Mouse (Mus musculus): ENCODE data around the gene Gramd1c. TPM values are rescaled to one million over a fixed set of nuclear protein-coding genes. Genes with fewer than 3 reads are reported as not detected.

The Gramd1c gene
- total RNA-seq, 2 experiments from 2014 or later: 4.4 to 4.7 TPM

- no peak for DNase-seq (ENCODE audit: low spot score in 2 of 2)
These were observed 97.3 kb downstream of the Gramd1c start for GRCm38 (mm10) chr16:43965781-43966389.

GRCm38 (mm10) chr16:43963780-43964179 is 99.4 kb downstream of the Gramd1c start:
- peak; percentile 52 to 66 for DNase-seq (ENCODE audit: low spot score in 2 of 2)

GRCm38 (mm10) chr16:43963291-43963690 is 99.9 kb downstream of the Gramd1c start:
- no peak for DNase-seq (ENCODE audit: low spot score in 2 of 2)

- no peak for DNase-seq (ENCODE audit: low spot score in 2 of 2)
These were observed 105.1 kb downstream of the Gramd1c start for GRCm38 (mm10) chr16:43958038-43958437.

- DNase-seq (ENCODE audit: low spot score in 2 of 2): no peak
These were observed 108.2 kb downstream of the Gramd1c start for GRCm38 (mm10) chr16:43954913-43955312.

- no peak for DNase-seq (ENCODE audit: low spot score in 2 of 2)
These were observed 111.6 kb downstream of the Gramd1c start for GRCm38 (mm10) chr16:43951591-43951990.

GRCm38 (mm10) chr16:43945869-43946268 is 117.3 kb downstream of the Gramd1c start:
- peak in 1 of 2 experiments; percentile 64 for DNase-seq (ENCODE audit: low spot score in 2 of 2)

- DNase-seq (ENCODE audit: low spot score in 2 of 2): no peak
These were observed 117.8 kb downstream of the Gramd1c start for GRCm38 (mm10) chr16:43945351-43945750.

- no peak for DNase-seq (ENCODE audit: low spot score in 2 of 2)
These were observed 122.3 kb downstream of the Gramd1c start for GRCm38 (mm10) chr16:43940846-43941245.

- DNase-seq (ENCODE audit: low spot score in 2 of 2): no peak
These were observed 127.3 kb downstream of the Gramd1c start for GRCm38 (mm10) chr16:43935892-43936291.

GRCm38 (mm10) chr16:43935367-43935766 is 127.8 kb downstream of the Gramd1c start:
- no peak for DNase-seq (ENCODE audit: low spot score in 2 of 2)

GRCm38 (mm10) chr16:43934856-43935255 is 128.3 kb downstream of the Gramd1c start:
- no peak for DNase-seq (ENCODE audit: low spot score in 2 of 2)

GRCm38 (mm10) chr16:43933041-43933440 is 130.1 kb downstream of the Gramd1c start:
- DNase-seq (ENCODE audit: low spot score in 2 of 2): no peak

GRCm38 (mm10) chr16:43932319-43932718 is 130.8 kb downstream of the Gramd1c start:
- no peak for DNase-seq (ENCODE audit: low spot score in 2 of 2)

GRCm38 (mm10) chr16:43931502-43931901 is 131.6 kb downstream of the Gramd1c start:
- DNase-seq (ENCODE audit: low spot score in 2 of 2): peak in 1 of 2 experiments; percentile 73

- DNase-seq (ENCODE audit: low spot score in 2 of 2): no peak
These were observed 132.6 kb downstream of the Gramd1c start for GRCm38 (mm10) chr16:43930577-43930976.

Small RNAs within 50 kb of the gene (microRNA-seq; reads per million reads assigned to microRNA genes)
- 0 reads per million in 2 experiments for gene Mir3470b

Other genes with a start within 250 kb of the Gramd1c start
- 1 to 10 TPM; 2.2 to 7.8 TPM for gene Ccdc191, start 173.5 kb downstream of the Gramd1c start, total RNA-seq (2021)
- gene Qtrt2, start 136.5 kb downstream of the Gramd1c start, total RNA-seq (2021): 10 to 100 TPM; 31.1 to 34.3 TPM
- gene Zdhhc23, start 83.6 kb downstream of the Gramd1c start, total RNA-seq (2021): 10 to 100 TPM; 55.4 TPM
- 100 to 1,000 TPM; 491 to 508 TPM for gene Atp6v1a, start 76.4 kb upstream of the Gramd1c start, total RNA-seq (2021)
- 10 to 100 TPM; 52.6 to 54.0 TPM for gene Naa50, start 76.5 kb upstream of the Gramd1c start, total RNA-seq (2021)
- 10 to 100 TPM; 39.4 to 42.0 TPM for gene Usf3, start 109.9 kb upstream of the Gramd1c start, total RNA-seq (2021)

Measured in layer of hippocampus, postnatal 14 days (tissue).